Mouse (Mus musculus): ENCODE results near the gene Bco2.

The Bco2 gene

GRCm38 (mm10) chr9:50561145-50561917 is 6.3 kb upstream of the Bco2 start, which contains the start of gene Tex12:
TSS of gene Tex12 (minus strand) at chr9:50561325.
- no peak for DNase-seq (ENCODE audit: low read depth)

DNA sequence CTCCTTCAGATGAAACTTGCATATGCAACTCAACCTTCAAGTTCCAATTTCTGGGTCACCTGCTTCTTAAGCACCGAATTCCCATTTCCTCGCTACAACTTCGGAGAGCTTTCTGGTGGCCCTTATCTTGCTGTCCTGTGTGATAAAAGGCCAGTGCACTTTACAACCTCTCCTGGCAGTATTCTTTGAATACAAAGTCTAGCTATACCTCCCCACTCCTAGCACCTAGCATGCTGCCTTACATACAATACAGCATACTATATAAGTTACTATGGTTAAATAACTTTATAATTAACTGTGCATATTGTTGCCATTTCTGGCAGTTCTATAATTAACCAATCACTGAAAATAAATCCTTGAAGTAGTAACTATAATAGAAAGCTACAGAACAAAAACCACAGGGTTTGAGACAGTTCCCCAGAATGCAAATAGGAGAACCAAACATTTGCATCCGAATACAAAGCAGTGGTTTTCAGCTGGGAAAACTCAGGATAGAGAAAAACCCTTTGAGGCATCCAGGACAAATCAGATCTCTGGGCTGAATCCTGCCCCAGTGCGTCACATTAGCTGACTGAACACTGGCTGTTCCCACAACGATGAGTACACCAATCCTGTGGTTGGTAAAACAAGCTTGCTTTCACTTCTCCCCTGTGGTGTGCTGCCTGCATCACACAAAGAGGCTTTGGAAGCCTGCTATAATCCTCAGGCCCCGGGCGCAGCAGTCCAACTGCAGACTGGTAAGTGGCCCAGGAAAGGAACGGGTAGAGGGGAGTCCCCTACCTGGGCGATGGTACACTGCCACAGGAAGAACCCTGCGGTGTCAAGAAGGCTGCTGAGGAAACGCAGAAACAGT is 514 bp downstream of the Bco2 start, which contains the start of gene Il18:
Il18 (plus strand) TSS at position 587 of the 853 bp plus-strand sequence.
- no peak for DNase-seq (ENCODE audit: low read depth)

DNA sequence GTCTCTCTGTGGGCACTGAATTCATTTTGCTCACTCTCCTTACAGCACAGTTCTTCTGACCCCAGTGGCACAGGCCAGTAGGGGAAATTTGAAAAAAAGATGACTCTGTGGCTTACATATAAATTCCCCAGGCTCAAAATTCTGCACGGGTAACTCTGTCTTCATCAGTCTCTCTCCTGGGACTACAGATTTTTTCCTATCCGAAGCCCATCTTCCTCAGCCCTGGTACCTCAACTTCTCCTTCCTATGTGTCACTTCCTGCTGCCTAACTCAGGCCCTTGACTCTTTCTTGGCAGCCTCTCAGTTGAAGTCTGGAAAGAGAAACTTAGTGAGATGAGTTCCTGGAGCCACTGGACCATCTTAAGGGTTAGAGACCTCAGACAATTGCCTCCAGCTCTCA is 1.4 kb downstream of the Bco2 start:
- no peak for DNase-seq (ENCODE audit: low read depth)

GRCm38 (mm10) chr9:50552206-50552605 is 2.8 kb downstream of the Bco2 start:
- DNase-seq (ENCODE audit: low read depth): no peak

DNA sequence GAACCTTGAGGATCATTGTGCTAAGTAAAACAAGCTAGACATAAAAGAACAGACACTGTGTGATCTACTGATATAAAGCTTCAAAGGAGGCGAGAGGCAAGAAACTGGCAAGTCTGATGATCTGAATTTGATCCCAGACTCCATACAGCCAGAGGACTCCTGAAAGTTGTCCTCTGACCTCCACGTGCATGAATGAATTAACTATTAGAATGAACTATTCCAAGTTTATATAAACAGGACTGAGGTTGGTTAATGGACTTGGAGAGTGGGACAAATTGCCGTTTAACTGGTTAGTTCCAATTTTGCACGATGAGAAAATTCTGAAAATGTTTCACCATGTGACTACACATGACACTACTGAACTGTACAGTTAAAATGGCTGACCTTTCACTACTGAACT is 6.0 kb downstream of the Bco2 start:
- no peak for DNase-seq (ENCODE audit: low read depth)

DNA sequence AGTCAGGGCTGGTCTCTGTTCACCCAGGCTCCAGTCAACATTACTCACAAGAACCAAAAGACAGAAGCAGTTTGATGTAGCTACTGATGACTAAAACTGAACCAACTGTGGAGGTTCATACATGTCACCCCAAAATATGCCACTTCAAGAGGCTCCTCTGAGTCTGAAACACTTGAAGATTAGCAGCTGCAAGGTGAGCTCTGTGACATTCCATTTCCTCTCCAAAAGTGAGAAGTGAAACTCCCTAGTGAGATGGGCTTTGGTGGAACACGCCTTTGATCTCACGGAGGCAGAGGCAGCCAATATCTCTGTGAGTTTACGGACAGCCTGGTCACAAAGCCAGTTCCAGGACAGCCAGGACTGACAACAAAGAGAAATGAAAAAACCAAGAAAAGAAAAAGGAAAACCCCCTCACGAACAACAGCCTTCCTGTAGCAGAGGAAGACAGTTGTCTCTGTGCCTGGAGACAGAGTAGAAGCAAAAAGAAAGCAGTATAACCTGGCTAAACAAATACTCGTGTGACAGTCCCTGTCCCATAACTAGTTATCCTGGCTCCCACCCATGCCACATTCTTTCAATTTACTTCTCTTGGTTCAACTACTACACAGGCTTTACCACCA is 7.0 kb downstream of the Bco2 start:
- DNase-seq (ENCODE audit: low read depth): no peak

- no peak for DNase-seq (ENCODE audit: low read depth)
Measured at GRCm38 (mm10) chr9:50542401-50542800, 12.6 kb downstream of the Bco2 start.

GRCm38 (mm10) chr9:50540170-50540569 is 14.8 kb downstream of the Bco2 start:
- DNase-seq (ENCODE audit: low read depth): no peak

GRCm38 (mm10) chr9:50537295-50537694 is 17.7 kb downstream of the Bco2 start:
- no peak for DNase-seq (ENCODE audit: low read depth)

DNA sequence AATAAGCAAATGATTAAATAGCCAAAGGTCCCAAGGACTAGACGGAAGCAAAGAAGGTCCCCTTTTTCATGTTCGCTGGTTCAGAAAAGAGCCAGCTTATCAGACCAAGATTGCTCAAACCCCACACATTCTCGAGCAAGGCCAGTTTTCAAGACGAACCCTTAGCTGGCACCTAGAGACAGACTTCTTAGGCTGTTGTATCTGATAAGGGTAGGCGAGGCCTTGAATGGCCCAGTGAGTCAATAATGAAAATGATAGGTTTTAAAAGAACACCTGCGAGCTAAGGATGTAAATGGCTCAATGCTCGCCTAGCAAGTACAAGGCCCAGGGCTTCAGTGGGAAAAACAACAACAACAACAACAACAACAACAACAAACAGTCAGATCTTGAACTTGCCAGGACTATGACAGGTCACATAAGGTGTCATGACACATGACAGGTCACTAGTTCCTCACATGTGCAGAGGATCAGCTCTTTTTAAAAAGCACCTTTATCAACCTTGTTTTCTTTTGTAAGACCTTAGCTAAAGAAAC is 18.3 kb downstream of the Bco2 start:
- DNase-seq (ENCODE audit: low read depth): no peak

DNA sequence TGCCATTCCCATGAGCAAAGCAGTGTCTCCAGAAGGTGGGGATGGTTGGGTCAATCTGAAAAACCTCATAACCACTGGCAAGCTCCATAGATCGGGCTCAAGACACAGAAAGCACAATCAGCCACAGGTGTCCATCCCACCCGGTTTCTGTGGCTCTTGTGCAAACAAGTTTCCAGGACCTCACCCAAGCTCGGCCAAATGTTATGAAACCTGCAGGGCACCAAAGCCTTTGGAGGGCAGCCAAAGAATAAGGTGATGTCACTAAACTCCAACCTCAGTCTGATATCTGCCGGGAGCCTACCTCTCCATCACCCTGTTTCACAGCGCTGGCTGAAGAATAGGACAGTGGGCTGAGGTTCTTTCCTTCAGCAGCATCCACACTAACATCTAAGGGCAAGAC is 19.1 kb downstream of the Bco2 start:
- no peak for DNase-seq (ENCODE audit: low read depth)

GRCm38 (mm10) chr9:50533791-50534190 is 21.2 kb downstream of the Bco2 start:
- DNase-seq (ENCODE audit: low read depth): no peak

DNA sequence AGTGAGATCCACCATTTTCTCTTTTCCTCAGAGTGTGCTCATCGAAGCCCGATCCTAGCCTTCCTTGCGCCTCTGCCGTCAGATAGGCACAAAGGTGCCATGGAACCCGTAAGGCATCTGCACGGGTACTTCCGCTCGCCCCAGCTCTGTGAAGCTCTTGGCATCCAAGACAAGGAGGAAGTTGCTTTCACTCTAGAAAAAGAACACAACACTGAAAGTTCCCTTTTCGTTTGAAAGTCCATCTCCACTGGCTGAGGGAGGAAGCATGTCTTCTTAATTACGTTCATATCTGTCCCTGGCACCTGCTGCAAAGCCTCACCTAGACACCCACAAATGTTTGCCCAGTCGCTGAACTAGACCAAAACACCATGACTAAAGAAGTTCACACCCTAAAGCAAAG is 21.7 kb downstream of the Bco2 start:
- no peak for DNase-seq (ENCODE audit: low read depth)

DNA sequence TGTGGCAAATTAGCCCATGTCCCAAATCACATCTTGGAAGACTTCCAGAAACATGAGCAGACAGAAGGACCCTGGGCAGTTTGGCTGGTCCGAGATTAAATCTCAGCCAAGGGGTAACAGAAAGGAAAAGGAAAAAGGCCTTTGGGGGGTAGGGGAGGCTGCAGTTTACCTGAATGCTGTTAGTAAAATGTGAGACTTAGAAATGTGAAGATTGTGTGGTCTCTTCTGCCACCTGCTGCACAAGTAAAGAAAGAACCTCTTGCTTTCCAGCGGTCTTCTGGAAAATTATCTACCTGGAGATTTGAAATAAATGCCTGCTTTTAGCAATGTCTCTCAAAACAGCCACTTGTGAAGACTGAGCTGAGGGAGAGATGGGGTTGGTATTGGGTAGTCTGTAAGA is 24.1 kb downstream of the Bco2 start:
- no peak for DNase-seq (ENCODE audit: low read depth)

GRCm38 (mm10) chr9:50528293-50528892 is 26.6 kb downstream of the Bco2 start, which contains the start of gene Pts:
TSS of gene Pts (minus strand) at chr9:50528724.
- peak; percentile 96 for DNase-seq (ENCODE audit: low read depth)

DNA sequence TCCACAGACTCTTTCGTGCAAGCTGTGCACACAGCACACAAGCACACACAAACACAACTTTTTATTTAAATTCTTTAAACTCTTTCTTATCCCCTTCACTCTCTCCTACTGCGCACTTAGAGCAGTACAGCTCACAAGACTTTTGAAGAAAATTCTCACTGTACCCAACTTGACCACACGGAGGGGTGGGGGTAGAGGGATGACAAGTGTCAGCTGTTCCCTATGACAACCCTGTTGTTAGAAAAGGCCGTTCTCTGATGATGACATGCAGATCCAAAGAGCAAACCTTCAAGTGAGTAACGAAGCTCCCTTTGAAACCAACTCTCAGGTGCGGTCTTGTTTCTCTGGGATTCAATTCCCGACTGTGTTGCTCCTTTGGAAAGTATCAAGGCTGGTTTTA is 27.1 kb downstream of the Bco2 start:
- no peak for DNase-seq (ENCODE audit: low read depth)

DNA sequence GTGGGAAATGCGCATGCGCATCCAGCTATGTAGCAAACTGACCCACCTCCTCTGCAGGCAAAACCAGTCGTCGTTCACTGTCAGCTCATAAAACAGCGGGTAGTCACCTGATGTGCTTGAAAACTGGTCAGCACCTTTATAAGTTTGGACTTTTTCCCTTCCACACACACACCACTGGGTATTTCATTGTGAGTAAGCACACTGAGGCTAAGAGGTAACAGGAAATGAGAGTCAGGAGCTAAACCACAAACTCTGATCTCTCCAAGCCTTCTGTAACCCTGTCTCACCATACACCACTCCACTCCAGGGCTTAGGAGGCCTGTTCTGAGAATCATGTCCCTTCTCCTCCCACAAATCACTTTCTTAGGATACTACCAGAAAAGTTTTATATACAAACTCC is 29.4 kb downstream of the Bco2 start:
- no peak for DNase-seq (ENCODE audit: low read depth)

DNA sequence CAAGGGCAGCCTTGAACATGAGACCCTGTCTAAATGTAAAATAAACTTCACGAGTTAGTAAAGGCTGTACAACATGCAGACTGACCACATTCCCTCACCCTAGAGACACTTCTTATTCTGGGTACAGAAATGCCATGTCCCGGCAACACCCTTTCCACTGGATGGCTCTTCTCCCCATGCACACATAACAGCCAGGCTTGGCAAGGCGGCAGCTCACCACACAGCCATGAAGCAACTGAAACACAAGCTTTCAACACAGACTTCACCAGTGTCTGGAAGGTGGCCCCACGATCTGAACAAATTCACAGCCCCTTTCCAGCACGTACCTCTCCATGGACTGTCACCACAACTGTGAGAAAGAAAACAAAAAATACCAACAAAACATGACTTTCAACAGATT is 30.0 kb downstream of the Bco2 start:
- no peak for DNase-seq (ENCODE audit: low read depth)

GRCm38 (mm10) chr9:50522574-50522973 is 32.4 kb downstream of the Bco2 start:
- no peak for DNase-seq (ENCODE audit: low read depth)

DNA sequence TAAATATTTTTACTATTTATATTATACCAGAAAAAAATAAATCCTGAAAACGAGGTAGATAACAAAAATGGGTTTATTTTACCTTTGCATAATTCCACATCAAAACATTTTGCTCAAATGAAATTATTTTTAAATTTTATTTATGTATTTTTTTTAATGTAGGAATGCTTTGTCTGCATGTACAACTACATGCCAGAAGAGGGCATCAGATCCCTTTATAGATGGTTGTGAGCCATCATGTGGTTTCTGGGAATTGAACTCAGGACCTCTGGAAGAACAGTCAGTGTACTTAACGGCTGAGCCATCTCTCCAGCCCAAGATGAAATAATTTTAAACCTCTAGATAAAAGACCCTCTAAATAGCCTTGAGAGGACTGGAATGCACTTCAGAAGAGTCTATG is 33.4 kb downstream of the Bco2 start:
- no peak for DNase-seq (ENCODE audit: low read depth)

DNA sequence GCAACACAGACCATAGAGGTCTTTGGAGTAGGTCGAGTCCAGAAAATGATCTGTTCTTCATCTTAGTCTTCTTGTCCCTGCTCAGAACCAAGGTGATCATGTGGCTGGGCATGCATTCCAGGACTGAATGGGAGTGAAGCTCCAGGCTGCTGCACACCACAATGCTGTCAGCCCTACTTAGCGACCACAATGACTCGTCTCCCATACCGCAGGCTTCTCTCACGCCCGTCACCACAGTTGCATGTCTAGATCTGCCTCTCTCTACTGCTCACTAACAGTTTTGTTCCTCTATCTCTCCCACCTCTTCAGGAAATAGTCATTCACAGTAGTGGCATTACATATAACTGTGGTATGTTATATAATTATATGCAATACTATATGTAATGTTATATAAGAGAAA is 34.2 kb downstream of the Bco2 start:
- no peak for DNase-seq (ENCODE audit: low read depth)

GRCm38 (mm10) chr9:50518781-50519180 is 36.2 kb downstream of the Bco2 start:
- no peak for DNase-seq (ENCODE audit: low read depth)
